21 mouse cellular contexts compared by ENCODE assay signal in the genomic region with DNA sequence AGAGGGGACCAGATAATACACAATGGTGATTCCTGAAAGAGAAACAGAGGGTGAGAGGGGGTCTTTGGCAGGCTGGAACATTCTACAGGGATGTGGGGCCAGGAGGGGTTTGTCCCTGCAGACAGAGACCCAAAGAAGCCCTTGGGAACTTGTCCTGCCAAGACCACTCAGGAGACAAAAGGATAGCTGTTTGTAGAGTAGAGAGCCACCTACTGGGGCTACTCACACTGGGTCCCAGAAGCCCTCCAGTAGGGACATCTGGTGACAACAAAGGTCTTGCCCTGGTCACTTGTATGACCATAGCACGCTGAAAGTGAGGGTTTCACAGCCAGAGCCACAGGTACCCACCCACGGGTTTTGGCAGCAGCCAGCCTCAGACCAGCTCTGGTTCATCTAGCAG. TPM values are rescaled to one million over a fixed set of nuclear protein-coding genes. Genes with fewer than 3 reads are reported as not detected.
A peak's percentile ranks its signal among the peaks of the same experiment; 100 is the strongest.
DNase-seq lines count a peak whose midpoint lies in the region; ATAC-seq and TF ChIP-seq lines count a peak whose summit lies in the region.
"Had no signal": no experiment of that assay in that cellular context is flagged by ENCODE, and none has a peak within 500 bp of the region (broad histone marks: within the 10 kb centered on the region; RNA-seq: fewer than 3 reads in every experiment).

No protein-coding gene starts in this region.

- H3K4me2 ChIP-seq in heart, embryonic 13.5 days = peak overlapping the region; percentile 70; the same call in 1 of the 2 replicates
- H3K4me2 ChIP-seq in liver, embryonic 11.5 days = peak overlapping the region; percentile 94; the same call in 1 of the 2 replicates
- peak overlapping the region; percentile 84 for H3K4me2 ChIP-seq in liver, embryonic 12.5 days
- H3K4me2 ChIP-seq in midbrain, postnatal 0 days (ENCODE audit: low read depth, low read length, poor library complexity, severe bottlenecking) = no peak overlapping the region
- H3K4me2 ChIP-seq: midbrain, embryonic 12.5 days; neural tube, embryonic 13.5 days had no signal

- DNase-seq in heart, adult 8-10 months (ENCODE audit: low spot score) = no peak
- DNase-seq in liver, embryonic 11.5 days (ENCODE audit: low spot score) = no peak
- DNase-seq in liver = no peak
- DNase-seq in frontal cortex, adult 2 months (ENCODE audit: extremely low spot score in 1 of 2, low spot score in 1 of 2) = no peak
- DNase-seq in midbrain, postnatal 0 days (ENCODE audit: low spot score) = no peak
- DNase-seq: adrenal gland, postnatal 14 days; cerebellum, adult 9-11 months; gastrocnemius, postnatal 10 days; heart, adult 11 months; heart, postnatal 36 days; kidney, postnatal 36 days; right cerebral cortex, postnatal 14 days; spleen, adult 18-20 months; thymus, postnatal 25 days had no signal

- H3K4me3 ChIP-seq in heart, embryonic 13.5 days = no peak overlapping the region
- no peak overlapping the region for H3K4me3 ChIP-seq in liver, embryonic 11.5 days (ENCODE audit: low read depth, low read length)
- peak overlapping the region; percentile 72 for H3K4me3 ChIP-seq in liver, embryonic 12.5 days
- no peak overlapping the region for H3K4me3 ChIP-seq in midbrain, postnatal 0 days (ENCODE audit: low read depth, low read length)
- H3K4me3 ChIP-seq: limb, embryonic 13.5 days; midbrain, embryonic 12.5 days; neural tube, embryonic 13.5 days had no signal

- TF ChIP-seq CTCF in midbrain, postnatal 0 days (IDR thresholded peaks at IDR 0.05) = no peak; the same call in 1 of the 2 replicates

- H3K27ac ChIP-seq in heart, embryonic 13.5 days (replicated peaks) = no peak overlapping the region
- H3K27ac ChIP-seq in liver, embryonic 11.5 days (ENCODE audit: low read depth, low read length) = no peak overlapping the region
- peak overlapping the region; percentile 91; the same call in 1 of the 2 replicates for H3K27ac ChIP-seq in liver, embryonic 12.5 days
- no peak overlapping the region for H3K27ac ChIP-seq in midbrain, postnatal 0 days (ENCODE audit: low read depth, low read length)
- H3K27ac ChIP-seq: embryonic facial prominence, embryonic 13.5 days; limb, embryonic 13.5 days; midbrain, embryonic 12.5 days; neural tube, embryonic 13.5 days had no signal

- peaks cover 4% of the 10 kb centered on the region; the same call in 1 of the 2 replicates for H3K9me3 ChIP-seq in heart, embryonic 13.5 days
- H3K9me3 ChIP-seq in liver, embryonic 11.5 days (ENCODE audit: control insufficient read depth, low read length) = no peaks in the 10 kb centered on the region
- H3K9me3 ChIP-seq in liver, embryonic 12.5 days (replicated peaks) = peaks cover 11% of the 10 kb centered on the region
- H3K9me3 ChIP-seq in midbrain, postnatal 0 days (ENCODE audit: low read length) = no peaks in the 10 kb centered on the region
- H3K9me3 ChIP-seq: neural tube, embryonic 13.5 days had no signal

- WGBS in heart, embryonic 13.5 days = 38% methylated on average over 2 of the region's 2 CpGs
- 32% methylated on average over 2 of the region's 2 CpGs for WGBS in liver, embryonic 11.5 days
- 36% methylated on average over 2 of the region's 2 CpGs for WGBS in liver, embryonic 12.5 days (ENCODE audit: insufficient replicate concordance)
- WGBS in midbrain, postnatal 0 days = 50% methylated on average over 2 of the region's 2 CpGs

- no peak for ATAC-seq in heart, embryonic 13.5 days (ENCODE audit: extremely low read depth, insufficient number of reproducible peaks, low FRiP score, low TSS enrichment)
- ATAC-seq in liver, embryonic 11.5 days (replicated peaks; ENCODE audit: low FRiP score) = no peak
- no peak for ATAC-seq in liver, embryonic 12.5 days
- no peak for ATAC-seq in midbrain, postnatal 0 days (ENCODE audit: low FRiP score)
- ATAC-seq: activated CD4-positive, CD25-positive, alpha-beta regulatory T cell, adult 4 months had no signal

- H3K27me3 ChIP-seq in heart, embryonic 13.5 days (replicated peaks) = peaks cover 5% of the 10 kb centered on the region; the same call in 1 of the 2 replicates
- no peaks in the 10 kb centered on the region for H3K27me3 ChIP-seq in liver, embryonic 11.5 days (replicated peaks; ENCODE audit: control insufficient read depth, insufficient read depth, low read length)
- no peaks in the 10 kb centered on the region for H3K27me3 ChIP-seq in liver, embryonic 12.5 days (replicated peaks)
- H3K27me3 ChIP-seq in midbrain, postnatal 0 days (ENCODE audit: insufficient read depth, low read length) = no peaks in the 10 kb centered on the region

- peaks cover 13% of the 10 kb centered on the region for H3K4me1 ChIP-seq in heart, embryonic 13.5 days
- H3K4me1 ChIP-seq in liver, embryonic 11.5 days (replicated peaks; ENCODE audit: control insufficient read depth, insufficient read depth, low read length) = peaks cover 22% of the 10 kb centered on the region
- H3K4me1 ChIP-seq in liver, embryonic 12.5 days = peaks cover 55% of the 10 kb centered on the region
- H3K4me1 ChIP-seq in midbrain, postnatal 0 days (ENCODE audit: insufficient read depth, low read length) = 0 out of 2 replicates have a peak, but pooled peaks cover 3% of the 10 kb centered on the region

- H3K36me3 ChIP-seq in heart, embryonic 13.5 days = no peaks in the 10 kb centered on the region
- H3K36me3 ChIP-seq in liver, embryonic 11.5 days (ENCODE audit: control insufficient read depth, insufficient read depth, low read length) = no peaks in the 10 kb centered on the region
- H3K36me3 ChIP-seq in liver, embryonic 12.5 days = peaks cover 14% of the 10 kb centered on the region; the same call in 1 of the 2 replicates
- no peaks in the 10 kb centered on the region for H3K36me3 ChIP-seq in midbrain, postnatal 0 days (ENCODE audit: insufficient read depth, low read length)
- H3K36me3 ChIP-seq: embryonic facial prominence, embryonic 13.5 days; limb, embryonic 13.5 days; midbrain, embryonic 12.5 days; neural tube, embryonic 13.5 days had no signal

- H3K9ac ChIP-seq in heart, embryonic 13.5 days = no peak overlapping the region
- peak overlapping the region; percentile 12 for H3K9ac ChIP-seq in liver, embryonic 11.5 days (ENCODE audit: low read depth, low read length)
- H3K9ac ChIP-seq in liver, embryonic 12.5 days = peak overlapping the region; percentile 80
- no peak overlapping the region for H3K9ac ChIP-seq in midbrain, postnatal 0 days (replicated peaks; ENCODE audit: low read length, poor library complexity, severe bottlenecking)
- H3K9ac ChIP-seq: embryonic facial prominence, embryonic 13.5 days; midbrain, embryonic 12.5 days; neural tube, embryonic 13.5 days had no signal

RNA-seq across cellular contexts. Expression of gene Acot11, which starts 1.1 kb away (rescaled TPM):
- polyA plus RNA-seq in heart, embryonic 13.5 days (2015; fragmentation: Nextera tagmentation; extraction: Ambion mirVana) = 2.2 and 3.9 TPM in 2 replicates
- total RNA-seq in heart, adult 8-10 months (2022) = 10 to 100 TPM; 26.2 to 44.3 (median 36.4) TPM
- 2.9 and 3.9 TPM in 2 replicates for polyA plus RNA-seq in liver, embryonic 11.5 days (2014; fragmentation: Nextera tagmentation; extraction: Ambion mirVana)
- 7.5 and 7.6 TPM in 2 replicates for polyA plus RNA-seq in liver, embryonic 12.5 days (2016; fragmentation: Nextera tagmentation; extraction: Ambion mirVana)
- 19.4 and 21.4 TPM in 2 replicates for polyA plus RNA-seq in frontal cortex, adult 2 months (2012; rRNA removed)
- total RNA-seq in midbrain, postnatal 0 days (2014; rRNA removed) = 4.0 and 7.0 TPM in 2 replicates
- polyA plus RNA-seq in midbrain, postnatal 0 days (2015; fragmentation: Nextera tagmentation; extraction: Ambion mirVana) = 1.8 and 2.1 TPM in 2 replicates

Comparison
In these comparisons a context has a peak if more than half of its experiments do, and no peak if none do; other contexts are left out.
1. H3K9ac ChIP-seq: peak in liver, embryonic 11.5 days (single experiment) and liver, embryonic 12.5 days (single experiment); none in heart, embryonic 13.5 days (single experiment) and midbrain, postnatal 0 days (single experiment).